Mouse (Mus musculus) heart, postnatal 0 days (tissue): ENCODE measurements at regions not wholly inside any gene's neighbourhood (a gene's known extent, or its start where the extent isn't known, plus 50 kb on each side); places are given as distances from the start of the nearest gene placed in this dataset.
"Not testable (repeated sequence)": the region's sequence is repeated elsewhere in the genome, so short reads cannot be mapped to it uniquely, and the experiment has no call there.

Source experiments
- ATAC-seq: fragments of 200-750 bp; cut with Nextera tagmentation; 2 replicates; pipeline ENCODE4 v1.8.0; 2017; ENCODE audit warnings: low read depth, moderate number of reproducible peaks, moderate library complexity; ENCODE audit not compliant: insufficient read depth
- DNase-seq: peaks from one replicate; pipeline ENCODE4 v3.0.0-alpha.2; 2016; ENCODE audit warnings: low spot score
- H3K27ac ChIP-seq: fragments of 300-500 bp; sonication (generic); 2 replicates; pipeline ENCODE4 v1.5.1; 2014; ENCODE audit warnings: low read depth, mild to moderate bottlenecking
- H3K27me3 ChIP-seq: fragments of 300-500 bp; sonication (generic); 2 replicates; pipeline ENCODE4 v1.6.1; 2014; ENCODE audit warnings: low read length, mixed read lengths; ENCODE audit not compliant: control insufficient read depth, insufficient read depth
- H3K36me3 ChIP-seq: fragments of 300-500 bp; sonication (generic); replicated peaks from 2 replicates; pipeline ENCODE4 v1.6.1; 2014; ENCODE audit warnings: low read length, mixed read lengths; ENCODE audit not compliant: control insufficient read depth, insufficient read depth
- H3K4me1 ChIP-seq: fragments of 300-500 bp; sonication (generic); 2 replicates; pipeline ENCODE4 v1.6.1; 2014; ENCODE audit warnings: antibody characterized with exemption; ENCODE audit not compliant: control insufficient read depth, insufficient read depth
- H3K4me2 ChIP-seq: fragments of 300-500 bp; sonication (generic); 2 replicates; pipeline ENCODE4 v1.6.1; 2014; ENCODE audit warnings: low read depth, mild to moderate bottlenecking, low read length, moderate library complexity
- H3K4me3 ChIP-seq: fragments of 300-500 bp; sonication (generic); 2 replicates; pipeline ENCODE4 v1.5.1; 2014; ENCODE audit warnings: low read depth, low read length
- H3K9ac ChIP-seq: fragments of 300-500 bp; sonication (generic); replicated peaks from 2 replicates; pipeline ENCODE4 v1.6.1; 2014; ENCODE audit warnings: low read depth, low read length, mixed read lengths
- H3K9me3 ChIP-seq: fragments of 300-500 bp; sonication (generic); replicated peaks from 2 replicates; pipeline ENCODE4 v1.6.1; 2016; ENCODE audit warnings: low read length; ENCODE audit not compliant: control insufficient read depth
- CTCF ChIP-seq: IDR thresholded peaks from 2 replicates; pipeline ENCODE4 v1.5.1; 2016; ENCODE audit warnings: antibody characterized with exemption, control low read depth, low read depth
- EP300 ChIP-seq: IDR thresholded peaks from 2 replicates; pipeline ENCODE4 v1.6.1; 2016; ENCODE audit warnings: antibody characterized with exemption, low read depth
- WGBS: fragments of 180-500 bp; shearing (Covaris S2); extraction: QIAGEN DNeasy Blood & Tissue Kit; methylation state at CpG from one replicate; pipeline ENCODE4 v1.1.7; 2014; 5-methylcytosine and 5-hydroxymethylcytosine counted together

DNA sequence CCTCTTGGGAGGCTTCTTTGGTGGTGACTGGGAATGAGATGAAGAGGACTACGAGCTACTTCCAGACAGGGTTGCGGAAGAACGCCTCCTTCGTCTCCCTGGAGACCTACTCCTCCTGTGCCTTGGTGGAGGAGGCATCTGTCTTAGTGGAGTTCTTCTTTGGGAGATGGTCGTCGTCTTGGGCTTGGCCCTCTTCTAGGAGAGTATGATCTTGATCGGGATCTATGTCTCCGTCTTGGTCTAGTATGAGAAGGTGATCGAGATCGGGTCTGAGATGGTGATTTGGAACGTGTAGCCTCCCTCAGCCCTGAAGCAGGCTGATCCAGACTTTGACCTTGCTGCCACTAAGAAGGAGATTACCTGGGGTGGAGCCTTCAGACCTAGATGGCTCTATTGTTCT lies 276.3 kb downstream of the 1810013L24Rik start:
- Histone ChIP-seq H3K9ac (no peak overlapping the region), H3K36me3 (no peaks in the 10 kb centered on the region), H3K27ac (no peak overlapping the region), H3K27me3 (no peaks in the 10 kb centered on the region), H3K4me1 (no peaks in the 10 kb centered on the region), H3K4me2 (no peak overlapping the region), H3K4me3 (no peak overlapping the region), H3K9me3 (no peaks in the 10 kb centered on the region)
- no peak for TF ChIP-seq CTCF
- no peak for TF ChIP-seq EP300
- 91% methylated on average over 11 of the region's 11 CpGs for WGBS
- no peak for DNase-seq
- no peak for ATAC-seq

DNA sequence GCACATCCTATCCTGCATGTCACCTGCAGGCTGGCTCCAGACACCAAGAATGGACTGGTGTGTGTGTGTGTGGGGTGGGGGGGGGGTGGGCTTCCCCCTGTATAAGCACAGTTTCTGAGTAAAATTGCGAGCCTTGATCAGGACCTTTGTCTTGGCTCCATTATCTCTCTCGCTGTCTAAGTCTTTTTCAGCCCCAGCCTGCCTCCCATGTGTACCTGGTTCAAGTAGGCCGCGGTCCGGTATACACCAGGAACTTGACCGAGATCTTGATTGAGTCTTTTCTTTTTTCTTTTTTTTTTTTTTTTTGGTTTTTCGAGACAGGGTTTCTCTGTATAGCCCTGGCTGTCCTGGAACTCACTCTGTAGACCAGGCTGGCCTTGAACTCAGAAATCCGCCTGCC lies 276.8 kb downstream of the 1810013L24Rik start:
- H3K27ac ChIP-seq, H3K36me3 ChIP-seq, ATAC-seq, H3K9me3 ChIP-seq, H3K4me3 ChIP-seq, DNase-seq, H3K27me3 ChIP-seq, H3K9ac ChIP-seq, H3K4me2 ChIP-seq, H3K4me1 ChIP-seq: not testable (repeated sequence)
- 84% methylated on average over 7 of the region's 8 CpGs for WGBS

DNA sequence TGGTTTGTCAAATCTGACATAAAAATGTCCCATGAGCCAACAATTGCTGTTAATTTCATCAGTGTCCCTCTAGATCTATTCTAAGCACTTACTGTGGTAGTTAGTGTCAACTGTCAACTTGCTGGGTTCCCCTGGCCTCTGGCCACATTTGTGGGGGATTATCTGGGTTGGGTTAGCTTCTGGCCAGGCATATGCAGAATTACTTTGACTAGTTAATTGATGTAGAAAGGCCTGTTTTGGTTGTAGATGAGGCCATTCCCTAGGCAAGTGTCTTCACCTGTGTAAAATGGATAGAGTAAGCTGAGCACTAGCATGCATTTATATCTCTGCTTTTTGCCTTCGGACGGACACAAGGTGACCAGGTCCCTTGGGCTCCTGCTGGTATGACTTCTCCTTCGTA lies 283.9 kb downstream of the 1810013L24Rik start:
- TF ChIP-seq CTCF (no peak), EP300 (no peak)
- Histone ChIP-seq H3K27ac (no peak overlapping the region), H3K4me2 (no peak overlapping the region), H3K36me3 (no peaks in the 10 kb centered on the region), H3K4me3 (no peak overlapping the region), H3K27me3 (no peaks in the 10 kb centered on the region), H3K9ac (no peak overlapping the region), H3K4me1 (no peaks in the 10 kb centered on the region), H3K9me3 (no peaks in the 10 kb centered on the region)
- 89% methylated on average over 3 of the region's 3 CpGs for WGBS
- DNase-seq (no peak), ATAC-seq (no peak)

DNA sequence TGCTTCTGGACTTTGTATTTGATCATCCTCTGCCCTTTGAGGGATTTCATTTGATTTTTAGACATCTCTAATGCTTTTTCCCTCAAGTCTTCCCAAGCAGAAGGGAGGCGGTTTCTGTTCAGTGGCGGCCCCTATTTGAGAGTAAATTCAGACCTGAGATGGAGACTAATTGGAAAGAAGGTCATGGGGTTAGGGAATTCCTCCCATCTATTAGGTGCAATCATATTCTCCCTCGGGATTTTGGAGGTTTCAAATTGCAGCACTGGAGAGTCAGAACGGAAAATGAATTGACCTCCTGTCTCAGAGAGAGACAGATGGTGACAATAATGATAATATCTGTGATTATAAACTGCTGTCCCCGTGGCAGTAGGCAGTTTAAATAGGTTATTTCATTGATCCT lies 285.6 kb downstream of the 1810013L24Rik start:
- Histone ChIP-seq H3K9me3 (no peaks in the 10 kb centered on the region), H3K4me3 (no peak overlapping the region), H3K36me3 (no peaks in the 10 kb centered on the region), H3K4me2 (no peak overlapping the region), H3K27me3 (no peaks in the 10 kb centered on the region), H3K4me1 (no peaks in the 10 kb centered on the region), H3K27ac (no peak overlapping the region), H3K9ac (no peak overlapping the region)
- no peak for ATAC-seq
- WGBS = 60% methylated on average over 5 of the region's 5 CpGs
- TF ChIP-seq CTCF (no peak), EP300 (no peak)
- no peak for DNase-seq

DNA sequence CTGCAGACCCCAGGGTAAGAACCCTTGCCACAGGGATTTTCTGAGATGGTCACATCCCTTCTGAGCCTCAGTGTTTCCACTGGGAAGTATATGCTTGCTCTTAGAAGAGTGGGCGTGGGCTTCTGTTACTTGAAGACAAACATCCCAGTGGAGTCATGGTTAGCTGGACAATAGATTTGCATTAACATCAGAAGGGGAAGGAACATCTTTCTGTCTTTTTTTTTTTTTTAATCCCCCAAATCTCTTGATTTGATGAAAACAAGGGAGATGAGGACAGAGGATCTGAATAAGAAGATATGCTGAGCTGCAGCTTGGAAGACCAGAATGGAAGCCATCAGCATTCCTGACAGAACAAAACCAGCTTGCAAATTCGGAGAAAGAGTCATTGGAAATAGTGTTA lies 291.7 kb downstream of the 1810013L24Rik start:
- Histone ChIP-seq H3K4me2 (no peak overlapping the region), H3K9ac (no peak overlapping the region), H3K36me3 (no peaks in the 10 kb centered on the region), H3K4me1 (no peaks in the 10 kb centered on the region), H3K9me3 (no peaks in the 10 kb centered on the region), H3K27me3 (no peaks in the 10 kb centered on the region), H3K4me3 (no peak overlapping the region), H3K27ac (no peak overlapping the region)
- WGBS = 73% methylated on average over 2 of the region's 2 CpGs
- no peak for ATAC-seq
- TF ChIP-seq CTCF (no peak), EP300 (no peak)
- no peak for DNase-seq

DNA sequence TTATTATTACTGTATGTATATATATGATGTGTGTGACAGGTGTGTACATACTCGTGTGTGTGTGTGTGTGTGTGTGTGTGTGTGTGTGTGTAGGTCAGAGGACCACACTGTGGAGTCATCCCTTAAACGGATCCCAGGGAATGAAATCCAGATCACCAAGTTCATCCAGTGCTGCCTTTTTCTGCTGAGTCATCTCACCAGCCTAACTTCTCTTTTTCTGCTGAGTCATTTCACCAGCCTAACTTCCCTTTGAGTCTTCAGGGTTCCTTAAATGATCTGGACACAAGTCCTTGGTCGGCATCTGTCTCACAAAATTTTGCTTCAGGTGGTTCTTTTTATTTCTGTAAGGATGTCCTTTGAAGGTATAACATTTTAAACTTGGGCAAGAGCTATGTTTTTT lies 302.2 kb downstream of the 1810013L24Rik start:
- ATAC-seq = no peak
- TF ChIP-seq CTCF (no peak), EP300 (no peak)

More for the DNA sequence above, 302.2 kb downstream of the 1810013L24Rik start:
- no peak overlapping the region for H3K4me2 ChIP-seq
- 67% methylated on average over 3 of the region's 3 CpGs for WGBS
- H3K4me1 ChIP-seq = no peaks in the 10 kb centered on the region
- no peak for DNase-seq
- H3K9me3 ChIP-seq = no peaks in the 10 kb centered on the region
- H3K36me3 ChIP-seq = no peaks in the 10 kb centered on the region
- H3K4me3 ChIP-seq = no peak overlapping the region
- no peak overlapping the region for H3K27ac ChIP-seq
- no peaks in the 10 kb centered on the region for H3K27me3 ChIP-seq
- no peak overlapping the region for H3K9ac ChIP-seq
